Mouse (Mus musculus) adrenal gland, postnatal 25 days (tissue): ENCODE results near the gene Rnasek. TPM values are rescaled to one million over a fixed set of nuclear protein-coding genes. Genes with fewer than 3 reads are reported as not detected.

Source experiments
- DNase-seq: peaks from one replicate; pipeline ENCODE4 v3.0.0; 2021; ENCODE audit warnings: mixed read lengths
- long read RNA-seq: library from polyadenylated mRNA; stranded (forward); transcript quantifications from one replicate; pipeline ENCODE4 v2.0.0, GENCODE M21; 2021
- total RNA-seq: library from RNA; stranded (reverse); gene quantifications from 2 replicates; pipeline ENCODE4 v1.2.3, GENCODE M21; 2021

Gene Rnasek
- total RNA-seq: 271 and 305 TPM in 2 replicates
- long read RNA-seq, transcript Rnasek-203 (2 exons, 465 nt): minor isoform, 43 of 134 reads
- long read RNA-seq, transcript Rnasek-201 (3 exons, 611 nt): major isoform, 72 of 134 reads
- long read RNA-seq, partial matches to known transcripts: 0 of 134 reads
- long read RNA-seq, other reads (novel, unspliced or antisense): 18 of 134 reads

DNA sequence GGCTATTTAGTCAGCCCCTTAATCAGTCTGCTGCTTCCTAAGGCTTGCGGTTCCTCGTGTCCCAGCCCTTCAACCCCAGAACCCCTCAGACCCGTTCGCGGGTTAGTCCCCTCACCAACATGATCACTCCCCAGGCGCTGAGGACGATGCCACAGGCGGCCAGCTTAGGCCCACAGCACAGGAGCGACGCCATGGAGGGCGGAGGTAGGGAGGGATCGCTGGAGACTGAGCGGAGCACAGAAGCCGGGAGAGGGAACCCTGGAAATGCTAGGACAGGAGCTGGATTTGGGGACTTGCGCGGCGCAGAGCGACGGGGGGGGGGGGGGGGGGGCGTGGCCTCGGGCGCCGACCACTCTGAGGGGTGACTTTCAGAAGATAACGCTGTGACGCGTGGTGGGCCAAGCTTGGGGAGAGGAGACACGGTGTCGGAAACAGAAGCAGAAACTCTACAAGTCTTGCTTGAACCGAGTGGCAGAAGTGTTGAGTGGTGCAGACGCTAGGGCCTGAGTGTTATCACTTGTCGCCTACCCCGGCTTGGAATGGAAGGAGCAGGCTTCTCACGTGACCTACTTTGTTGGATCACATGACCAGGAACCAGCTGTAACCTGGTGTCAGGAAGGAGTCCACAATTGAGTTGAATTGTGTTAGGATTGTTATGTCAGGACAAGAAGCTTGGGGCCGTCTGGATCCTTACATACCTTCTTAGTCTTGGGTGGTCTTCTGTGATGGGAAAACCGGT is at the start of gene Rnasek, which contains the start of gene Gm21988:
Rnasek (minus strand) TSS at position 302 of the 739 bp plus-strand sequence.
Gm21988 (minus strand) TSS at position 290 of the 739 bp plus-strand sequence.
- DNase-seq: peak; percentile 72

DNA sequence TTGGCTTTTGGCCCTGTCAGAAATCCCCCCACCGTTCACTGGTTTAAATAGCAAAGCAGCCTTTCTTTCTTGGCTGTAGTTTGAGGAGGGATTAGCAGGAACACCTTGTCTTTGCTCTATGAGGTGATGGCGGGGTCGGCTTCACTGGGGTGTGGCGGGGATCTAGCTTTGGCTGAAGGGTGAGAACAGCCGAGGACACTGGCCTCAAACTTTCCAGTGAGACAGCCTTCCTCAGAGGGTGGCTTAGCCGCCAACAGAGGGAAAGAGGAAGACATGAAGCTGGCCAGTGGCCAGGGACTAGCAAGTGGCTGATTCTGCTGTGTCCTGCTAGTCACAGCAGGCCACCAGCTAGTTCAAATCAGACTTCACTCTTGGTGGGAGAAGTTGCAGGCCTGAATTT is 49.6 kb upstream of the Rnasek start:
- DNase-seq: peak; percentile 12

DNA sequence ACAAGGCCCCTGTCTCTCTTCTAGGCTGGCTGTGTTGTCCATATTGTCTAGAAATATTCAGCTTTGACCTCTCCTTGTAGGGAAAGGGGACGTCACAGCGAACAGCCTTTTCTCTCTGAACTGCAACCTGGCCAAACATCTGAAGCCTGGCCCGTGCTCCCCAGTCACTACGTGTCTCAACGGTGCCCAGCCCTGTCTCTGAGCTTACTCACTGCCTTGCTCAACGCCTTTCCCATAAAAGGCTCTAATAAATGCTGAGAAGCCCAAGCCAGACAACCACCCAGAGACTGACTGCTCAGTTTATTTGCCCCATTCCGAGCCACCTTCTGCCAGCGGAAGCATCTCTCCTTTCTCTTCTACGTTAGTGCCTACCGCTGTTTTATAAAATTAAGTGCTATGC is 48.5 kb upstream of the Rnasek start:
- no peak for DNase-seq

DNA sequence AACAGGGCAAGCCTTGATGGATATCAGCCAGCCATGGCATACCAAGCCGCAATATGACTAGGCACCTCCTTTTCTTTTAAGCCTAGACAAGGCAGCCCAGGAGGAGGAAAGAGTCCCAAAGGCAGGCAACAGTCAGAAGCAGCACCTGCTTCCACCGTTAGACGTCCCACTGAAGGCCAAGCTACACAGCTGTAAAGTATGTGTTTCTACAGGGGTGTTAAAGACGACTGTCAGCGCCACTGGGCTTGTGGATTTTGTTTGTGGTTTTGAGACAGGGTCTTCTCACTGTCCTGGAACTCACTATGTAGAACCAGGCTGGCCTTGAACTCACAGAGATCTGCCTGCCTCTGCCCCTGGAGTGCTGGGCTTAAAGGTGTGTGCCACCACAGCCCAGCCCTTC is 46.0 kb upstream of the Rnasek start:
- DNase-seq: no peak

DNA sequence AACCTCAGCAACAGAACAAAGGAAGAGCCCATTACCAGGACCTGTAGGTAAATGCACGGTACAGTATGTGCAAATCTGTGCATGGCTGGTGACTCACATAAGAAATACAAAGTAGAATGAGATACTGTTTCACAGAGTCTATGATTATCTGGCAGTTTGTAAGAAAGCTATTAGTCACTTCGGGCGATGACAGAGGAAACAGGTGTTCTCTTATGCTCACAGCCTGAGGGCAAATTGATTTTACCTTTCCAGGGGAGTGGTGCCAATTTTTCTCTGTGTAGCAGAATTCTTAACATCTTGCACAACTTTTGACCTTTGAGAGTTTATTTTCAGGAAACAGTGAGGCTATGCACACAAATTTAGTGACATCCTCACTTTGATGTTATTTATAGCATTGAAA is 45.1 kb upstream of the Rnasek start:
- DNase-seq: no peak

DNA sequence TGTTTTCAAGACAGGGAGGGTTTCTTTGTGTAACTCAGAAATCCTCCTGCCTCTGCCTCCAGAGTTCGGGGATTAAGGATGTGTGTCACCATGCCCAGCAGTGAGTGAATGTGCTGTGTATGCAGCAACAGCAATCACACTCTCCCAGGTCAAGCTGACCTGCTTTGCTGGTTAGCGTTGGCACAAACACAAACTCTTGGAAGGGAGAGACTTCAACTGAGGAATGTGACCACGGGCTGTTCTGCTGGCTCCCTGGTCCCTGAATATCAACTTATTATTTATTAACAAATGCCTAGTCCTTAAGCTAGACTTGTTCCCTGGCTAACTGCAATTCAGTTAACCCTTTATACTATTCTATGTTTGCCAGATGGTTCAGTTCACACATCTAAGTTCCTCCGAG is 44.0 kb upstream of the Rnasek start:
- DNase-seq: no peak

DNA sequence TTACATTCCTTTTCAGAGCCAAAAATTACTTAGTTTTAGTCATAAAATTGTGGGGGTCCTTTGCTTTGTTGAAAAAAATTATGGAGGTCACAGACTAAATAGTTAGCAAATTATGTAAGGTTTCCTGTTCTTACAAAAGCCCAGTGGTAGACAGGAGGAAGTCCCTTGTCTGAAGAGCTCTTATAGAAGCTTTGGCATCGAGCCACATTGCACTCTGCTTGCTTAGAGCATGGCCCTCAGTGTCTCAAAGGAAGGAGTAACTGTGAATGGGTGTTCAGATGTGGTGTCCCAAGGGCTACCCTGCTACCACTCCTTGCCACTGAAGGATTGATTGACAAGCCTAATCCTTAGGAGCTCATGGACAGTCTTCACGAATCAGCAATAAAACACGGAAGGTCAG is 40.8 kb upstream of the Rnasek start:
- DNase-seq: peak; percentile 14

DNA sequence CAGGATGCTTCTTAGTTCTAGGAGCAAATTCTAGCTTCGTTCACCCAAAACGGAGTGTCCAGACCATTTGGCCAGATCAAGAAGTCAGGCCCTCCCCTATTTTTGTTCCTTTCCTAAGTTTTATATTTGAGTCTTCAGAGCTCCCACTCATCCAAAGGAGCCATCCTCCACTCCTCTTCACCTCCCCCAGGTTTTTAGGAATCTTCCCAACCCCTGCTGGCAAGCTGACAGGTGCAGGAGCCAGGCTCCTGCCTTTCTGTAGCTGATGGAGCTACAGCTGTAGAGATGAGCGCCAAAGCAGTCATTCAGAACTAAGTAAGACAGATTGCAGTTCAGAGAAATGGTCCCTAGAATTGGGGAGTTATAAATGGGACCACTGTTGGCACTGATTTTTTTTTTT is 39.3 kb upstream of the Rnasek start:
- no peak for DNase-seq

DNA sequence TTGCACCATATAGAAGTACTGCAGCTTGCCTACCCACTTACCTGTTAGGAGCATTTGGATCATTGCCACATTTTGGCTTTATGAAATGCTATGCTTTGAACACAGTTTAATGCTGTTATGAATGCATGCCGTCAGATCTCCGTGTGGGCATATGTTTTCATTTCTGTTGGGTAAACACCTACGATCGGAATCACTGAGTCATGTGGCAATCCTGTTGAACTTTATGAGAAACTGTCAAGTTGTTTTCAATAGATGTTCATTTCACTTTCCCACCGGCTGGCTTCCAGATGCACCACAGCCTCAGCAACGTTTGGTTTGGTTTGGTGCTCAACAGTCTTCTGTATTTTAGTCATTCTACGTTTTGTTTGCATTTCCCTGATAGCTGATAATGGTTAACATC is 32.0 kb upstream of the Rnasek start:
- no peak for DNase-seq

DNA sequence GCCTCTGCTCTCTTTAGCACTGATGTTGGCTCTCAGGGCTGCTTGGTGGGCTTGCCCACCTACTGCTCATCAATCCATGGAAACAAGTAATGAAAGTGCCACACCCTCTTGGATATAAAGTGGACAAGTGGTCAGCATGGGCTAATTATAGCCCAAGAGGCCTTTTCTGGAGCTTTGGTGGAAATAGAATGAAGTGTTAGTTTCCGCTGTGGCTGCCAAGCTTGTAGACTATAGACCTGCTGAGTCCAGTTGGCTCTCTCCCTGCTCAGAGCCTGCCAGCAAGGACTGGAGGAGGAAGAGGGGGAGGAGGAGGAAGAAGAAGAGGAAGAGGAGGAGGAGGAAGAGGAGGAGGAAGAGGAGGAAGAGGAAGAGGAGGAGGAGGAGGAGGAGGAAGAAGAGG is 26.8 kb upstream of the Rnasek start:
- DNase-seq: no peak

DNA sequence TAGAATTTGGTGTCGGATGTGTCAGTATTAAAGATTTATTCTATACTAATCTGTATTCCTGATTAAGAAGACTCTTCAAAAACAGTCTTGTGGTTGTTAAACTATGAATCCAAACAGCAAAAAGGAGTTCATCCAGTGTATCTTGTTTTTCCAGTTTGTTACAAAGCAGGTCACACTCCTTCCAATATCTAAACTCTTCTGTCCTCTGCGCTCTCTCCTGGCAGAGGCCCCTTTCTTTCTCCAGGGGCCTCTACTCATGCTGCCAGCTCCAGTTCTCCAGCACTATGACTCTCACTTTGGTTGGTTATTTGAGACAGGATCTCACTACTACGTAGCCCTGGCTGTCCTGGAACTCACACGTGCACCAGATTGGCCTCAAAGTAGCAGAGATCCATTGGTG is 26.2 kb upstream of the Rnasek start:
- DNase-seq: no peak

DNA sequence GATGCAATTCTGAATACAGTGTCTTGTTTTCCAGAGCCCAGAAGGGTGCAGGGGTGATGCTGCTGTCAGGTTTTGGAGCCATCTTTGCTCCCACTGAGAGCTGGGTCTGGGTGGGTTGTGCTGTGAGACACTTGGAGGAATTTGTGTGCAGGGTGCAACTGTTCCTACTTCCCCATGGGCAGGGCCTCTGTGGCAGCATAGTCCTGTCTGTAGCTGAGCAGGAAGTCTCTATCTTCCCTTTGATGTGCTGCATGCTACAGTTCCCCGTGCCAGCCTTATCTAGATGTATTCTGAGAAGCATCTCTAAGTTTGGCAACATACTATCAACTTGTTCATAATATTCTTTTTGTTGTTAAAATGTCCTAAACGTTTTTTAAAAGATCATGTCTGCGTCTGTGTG is 25.6 kb upstream of the Rnasek start:
- DNase-seq: no peak

DNA sequence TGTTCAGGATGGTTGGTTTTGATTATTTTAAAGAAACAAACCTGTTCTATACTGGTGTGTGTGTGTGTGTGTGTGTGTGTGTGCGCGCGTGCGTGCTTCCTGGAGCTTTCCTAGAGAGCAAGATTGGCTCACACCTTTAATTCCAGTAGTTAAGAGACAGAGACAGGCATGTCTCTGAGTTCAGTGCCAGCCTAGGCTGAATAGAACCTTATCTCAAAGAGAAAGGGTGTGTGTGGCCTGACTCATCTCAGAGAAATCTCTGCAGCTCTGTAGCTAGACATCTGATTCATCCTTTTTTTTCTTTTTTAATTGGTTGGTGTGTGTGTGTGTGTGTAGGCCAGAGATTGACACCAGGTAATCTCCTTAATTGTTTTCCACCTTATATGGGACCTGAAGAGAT is 19.4 kb upstream of the Rnasek start:
- no peak for DNase-seq

DNA sequence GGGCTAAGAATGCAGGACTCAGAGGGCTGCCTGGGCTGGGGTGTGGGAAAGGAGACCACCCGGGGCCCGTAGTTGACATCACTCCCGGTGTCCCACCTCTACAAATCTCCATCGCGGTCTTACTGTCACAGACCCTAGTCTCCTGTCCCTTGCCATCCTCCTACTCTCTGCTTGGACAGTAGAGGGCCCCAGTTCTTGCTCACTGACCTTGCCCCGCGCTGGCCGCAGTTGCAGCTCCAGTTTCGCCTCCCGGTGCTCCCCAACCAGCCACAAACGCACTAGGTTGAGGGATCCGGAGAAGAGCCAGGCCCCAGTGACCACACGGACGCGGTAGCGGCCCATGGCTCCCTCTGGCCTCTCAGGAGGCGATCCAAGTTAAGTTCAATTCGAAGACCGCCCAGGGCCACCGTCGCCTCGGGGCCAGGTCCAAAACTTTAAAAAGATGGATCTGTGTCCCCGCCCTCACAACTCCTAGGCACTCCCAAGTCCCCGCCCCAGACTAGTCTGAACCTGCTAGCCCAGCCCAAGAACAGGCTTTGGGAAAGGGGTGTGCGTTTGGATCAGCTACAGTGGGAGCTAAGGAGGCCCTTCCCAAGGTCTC is 15.4 kb upstream of the Rnasek start, which contains the start of gene Alox12:
Alox12 (minus strand) TSS at position 423 of the 601 bp plus-strand sequence.
- peak; percentile 62 for DNase-seq

DNA sequence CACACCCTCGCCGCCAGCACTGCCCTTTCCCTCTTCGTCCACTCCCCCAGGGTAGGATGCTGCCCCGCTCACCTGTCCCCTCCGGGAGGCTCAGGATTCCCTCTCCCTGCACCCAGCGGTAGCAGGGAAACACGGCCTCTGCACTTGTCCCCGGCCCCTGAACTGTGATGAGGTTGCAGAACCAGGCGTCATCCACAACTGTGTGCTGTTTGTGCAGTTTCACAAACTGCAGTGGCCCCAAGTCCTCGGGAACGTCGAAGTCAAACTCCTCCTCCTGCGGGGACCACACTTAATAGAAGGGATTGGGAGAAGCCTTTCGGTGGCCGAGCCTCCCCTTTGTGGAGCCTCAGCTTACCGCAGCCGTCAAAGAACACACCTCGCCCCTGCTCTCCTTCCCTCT is 14.7 kb upstream of the Rnasek start:
- DNase-seq: no peak

DNA sequence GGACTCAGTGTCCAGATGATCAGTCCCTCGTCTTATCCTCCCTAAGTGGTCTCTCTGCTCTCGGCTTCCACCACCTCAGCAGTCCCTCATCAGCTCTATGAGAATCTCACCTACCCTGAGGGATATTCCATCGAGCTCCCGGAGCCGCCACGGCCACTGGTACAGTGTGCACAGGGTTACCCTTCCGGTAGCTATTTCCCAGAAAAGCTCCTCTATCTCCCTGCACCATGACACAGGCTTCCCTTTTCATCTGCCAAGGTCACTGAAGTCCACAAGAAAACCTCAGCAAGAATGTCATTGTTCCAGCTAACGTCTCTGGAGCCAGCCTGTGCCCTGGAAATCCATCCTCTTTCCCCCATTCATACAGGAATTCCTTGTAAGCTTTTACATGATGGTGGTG is 12.2 kb upstream of the Rnasek start:
- DNase-seq: no peak

DNA sequence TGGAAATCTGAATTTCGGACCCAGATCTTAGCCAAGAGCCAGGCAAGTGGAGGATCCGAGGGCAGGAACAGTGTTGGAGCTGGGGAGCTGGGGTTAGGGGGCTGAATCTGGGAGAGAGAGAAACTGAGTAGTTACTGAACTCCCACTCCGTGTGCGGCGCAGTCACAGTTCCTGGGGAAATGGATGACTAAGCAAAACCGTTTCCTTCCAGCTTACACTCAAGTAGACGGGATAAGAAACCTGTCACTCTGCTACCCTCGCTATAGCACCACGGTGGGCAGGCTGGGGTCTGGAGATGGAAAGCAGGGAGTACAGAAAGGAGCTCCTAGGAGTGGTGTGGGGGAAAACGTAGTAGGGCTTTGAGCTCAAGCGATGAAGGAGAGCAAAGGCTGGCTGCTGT is 10.5 kb upstream of the Rnasek start:
- DNase-seq: no peak

DNA sequence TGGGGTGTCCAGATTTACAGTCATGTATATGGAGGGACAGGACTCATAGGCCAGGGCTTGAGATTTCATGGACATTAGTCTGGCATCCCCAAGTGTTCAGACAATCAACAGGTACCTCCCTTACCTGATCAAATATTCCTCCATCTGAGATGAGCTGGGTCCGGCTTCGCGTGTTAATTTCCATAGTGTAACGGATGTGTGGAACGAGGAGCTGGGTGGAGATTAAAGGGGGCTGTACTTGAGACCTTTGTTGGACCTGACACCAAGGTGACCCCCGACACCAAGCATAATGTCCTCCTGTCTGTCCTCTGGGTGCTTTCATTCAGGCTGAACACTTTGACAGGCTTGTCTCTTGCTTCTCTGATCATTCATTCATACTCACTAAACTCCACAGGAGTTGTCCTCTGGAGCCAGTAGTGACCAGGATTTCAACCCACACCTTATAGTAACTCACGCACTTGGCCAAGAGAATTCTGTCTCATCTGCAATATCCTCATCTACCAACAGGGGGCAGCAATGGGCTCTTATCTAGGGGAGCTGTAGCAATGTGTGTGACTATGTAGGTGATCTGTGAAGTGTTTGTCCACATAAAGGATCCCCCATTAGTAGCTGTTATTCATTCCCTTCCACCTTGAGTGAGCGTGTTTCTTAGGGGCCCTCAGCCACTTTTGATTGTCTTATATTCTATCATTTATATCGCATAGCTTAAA is 7.6 kb upstream of the Rnasek start:
- peak; percentile 53 for DNase-seq

DNA sequence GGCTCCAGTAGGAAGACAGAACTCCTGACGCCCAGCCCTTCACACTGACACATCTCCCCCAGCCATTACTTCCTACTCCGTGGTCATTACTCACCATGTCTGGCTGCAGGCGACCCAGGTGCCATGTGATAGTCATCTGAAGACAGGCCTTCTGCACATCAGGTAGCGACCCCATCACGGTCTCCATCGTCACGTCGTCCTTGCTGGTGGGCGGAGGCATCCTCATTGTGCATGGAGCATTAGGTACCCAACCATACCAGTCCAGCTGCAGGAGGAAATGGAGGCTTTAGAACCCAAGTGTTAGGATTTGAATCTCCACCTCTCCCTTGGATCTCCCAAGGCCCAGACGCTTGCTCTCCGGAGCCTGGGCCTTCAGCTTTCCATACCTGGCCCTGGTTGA is 2.9 kb upstream of the Rnasek start:
- DNase-seq: no peak

DNA sequence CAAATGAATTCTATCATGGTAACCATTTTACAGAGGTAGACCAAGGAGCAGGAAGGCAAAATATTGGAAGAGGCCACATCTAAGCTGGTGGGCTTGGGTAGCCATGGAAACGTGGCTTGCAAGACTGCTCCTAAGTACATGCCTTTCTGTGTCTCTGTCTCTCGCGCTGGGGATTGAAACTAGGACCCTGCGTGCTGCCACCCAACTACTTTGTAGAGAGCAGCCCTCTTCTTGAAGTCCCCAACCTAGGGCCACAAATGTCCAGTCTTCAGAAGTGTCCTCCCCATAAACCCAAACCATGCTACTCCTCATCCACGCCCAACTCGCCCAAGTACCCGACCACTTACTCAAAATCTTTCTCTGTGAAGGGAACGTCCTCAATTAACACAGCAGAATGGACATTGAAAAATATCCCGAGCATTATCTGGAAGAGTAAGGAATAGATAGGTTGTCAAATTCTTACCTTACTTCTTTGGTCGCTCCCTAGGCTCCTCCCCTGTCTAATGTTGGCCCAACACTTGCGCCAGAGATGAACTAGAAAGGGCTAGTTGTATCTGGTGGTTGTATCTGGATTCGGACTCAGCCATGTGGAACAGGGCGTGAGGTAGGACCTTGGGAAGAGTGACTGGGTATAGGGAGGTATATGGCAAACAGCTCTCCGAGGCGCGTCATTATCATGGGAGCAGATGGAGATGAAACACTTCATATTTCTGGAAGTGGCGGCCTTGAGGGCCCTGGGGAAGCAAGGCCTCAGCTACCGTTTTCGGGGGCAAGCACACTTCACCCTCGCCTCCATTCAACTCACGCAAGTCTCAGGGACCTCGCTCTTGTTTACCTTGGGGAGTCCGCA is 826 bp downstream of the Rnasek start:
- no peak for DNase-seq

DNA sequence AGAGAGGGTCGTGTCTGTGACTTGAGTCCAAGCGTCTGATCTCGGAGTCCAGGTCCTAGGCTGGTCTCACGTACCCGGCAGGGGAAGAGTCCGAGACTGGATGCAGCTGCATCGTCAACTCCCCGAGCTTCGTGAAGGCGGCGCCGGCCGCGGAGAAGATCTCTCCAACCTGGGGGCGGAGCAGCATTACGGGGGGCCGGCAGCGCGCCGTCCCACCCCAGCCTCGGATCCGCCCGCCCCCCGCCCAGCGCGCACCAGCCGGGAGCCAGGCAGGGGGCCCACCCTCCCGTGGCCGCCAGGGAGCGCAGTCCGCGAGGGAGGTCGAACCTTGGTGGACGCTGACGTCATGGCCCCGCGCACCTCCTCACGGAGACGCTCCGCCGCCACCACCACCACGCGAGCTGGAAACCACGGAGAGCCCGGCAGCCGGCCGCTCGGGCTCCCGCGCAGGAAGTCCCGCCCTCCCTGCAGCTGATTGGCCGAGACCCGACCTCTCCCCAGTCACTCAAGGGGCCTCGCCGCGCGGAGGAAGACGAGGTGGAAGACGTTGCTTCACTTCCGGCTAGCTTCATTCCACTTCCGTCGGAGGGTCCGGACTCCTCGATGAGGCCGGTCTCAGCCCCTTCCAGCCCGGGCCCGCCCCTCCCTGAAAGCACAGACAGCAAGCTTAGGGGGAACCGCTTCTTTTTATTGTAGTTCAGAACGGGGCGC is 2.0 kb downstream of the Rnasek start, which contains the start of gene 0610010K14Rik:
0610010K14Rik (minus strand) TSS at position 458 of the 711 bp plus-strand sequence.
- DNase-seq: peak; percentile 99
